In genomic region chr10:13112849-13113248, GRCm38 (mm10) we compare ENCODE assay signal across 18 mouse cellular contexts. TPM values are rescaled to one million over a fixed set of nuclear protein-coding genes. Genes with fewer than 3 reads are reported as not detected.
DNase-seq lines count a peak whose midpoint lies in the region; ATAC-seq lines count a peak whose summit lies in the region.
"Had no signal": no experiment of that assay in that cellular context is flagged by ENCODE, and none has a peak within 500 bp of the region (broad histone marks: within the 10 kb centered on the region; RNA-seq: fewer than 3 reads in every experiment).

No protein-coding gene starts in this region.

- no peak for ATAC-seq in heart, embryonic 14.5 days (ENCODE audit: insufficient number of reproducible peaks, insufficient read depth, low FRiP score, low read depth)
- peak; percentile 60 for ATAC-seq in kidney, embryonic 14.5 days (ENCODE audit: low FRiP score, low TSS enrichment)
- no peak for ATAC-seq in limb, embryonic 15.5 days (ENCODE audit: insufficient number of reproducible peaks, low FRiP score, low TSS enrichment, low read depth)
- ATAC-seq: hindbrain, postnatal 0 days; lung, postnatal 0 days; midbrain, embryonic 15.5 days had no signal

- DNase-seq in heart, postnatal 25 days (ENCODE audit: low spot score) = no peak
- no peak for DNase-seq in kidney, postnatal 10 days
- no peak for DNase-seq in embryonic facial prominence, embryonic 10.5 days (ENCODE audit: low spot score)
- no peak for DNase-seq in cerebellum, adult 11-12 months
- DNase-seq: adrenal gland, postnatal 36 days; cerebellum, adult 18-20 months; cerebellum, postnatal 25 days; embryo, embryonic 11 days; right cerebral cortex, postnatal 25 days had no signal

- H3K4me2 ChIP-seq in heart, embryonic 14.5 days (ENCODE audit: low read length) = no peak overlapping the region
- no peak overlapping the region for H3K4me2 ChIP-seq in kidney, embryonic 14.5 days (replicated peaks; ENCODE audit: low read depth, low read length)
- H3K4me2 ChIP-seq in limb, embryonic 15.5 days = no peak overlapping the region
- H3K4me2 ChIP-seq: embryonic facial prominence, embryonic 15.5 days; limb, embryonic 13.5 days; liver, embryonic 15.5 days; midbrain, embryonic 15.5 days had no signal

- peak overlapping the region; percentile 1 to 64; a peak in 3 of 4 replicates for H3K27ac ChIP-seq in heart, embryonic 14.5 days (replicated peaks in 1 of 2; ENCODE audit: control insufficient read depth in 1 of 2, insufficient read depth in 1 of 2, low read depth in 2 of 2, low read length in 2 of 2)
- no peak overlapping the region; the same call in 1 of the 2 replicates for H3K27ac ChIP-seq in kidney, embryonic 14.5 days (ENCODE audit: low read depth, low read length)
- H3K27ac ChIP-seq in embryonic facial prominence, embryonic 10.5 days (replicated peaks) = peak overlapping the region; percentile 65
- peak overlapping the region; percentile 43; the same call in 1 of the 2 replicates for H3K27ac ChIP-seq in limb, embryonic 15.5 days
- H3K27ac ChIP-seq: embryonic facial prominence, embryonic 15.5 days; hindbrain, postnatal 0 days; limb, embryonic 13.5 days; liver, embryonic 15.5 days; midbrain, embryonic 15.5 days had no signal

- H3K27me3 ChIP-seq in heart, embryonic 14.5 days (ENCODE audit: control insufficient read depth, insufficient read depth, low read length) = no peaks in the 10 kb centered on the region
- no peaks in the 10 kb centered on the region for H3K27me3 ChIP-seq in kidney, embryonic 14.5 days (ENCODE audit: control insufficient read depth, insufficient read depth, low read length)
- H3K27me3 ChIP-seq in embryonic facial prominence, embryonic 10.5 days (replicated peaks; ENCODE audit: low read depth, poor library complexity, severe bottlenecking) = no peaks in the 10 kb centered on the region
- H3K27me3 ChIP-seq in limb, embryonic 15.5 days = no peaks in the 10 kb centered on the region
- H3K27me3 ChIP-seq: embryonic facial prominence, embryonic 15.5 days; limb, embryonic 13.5 days; liver, embryonic 15.5 days; midbrain, embryonic 15.5 days had no signal

- no peak overlapping the region for H3K9ac ChIP-seq in heart, embryonic 14.5 days (ENCODE audit: low read length)
- H3K9ac ChIP-seq in kidney, embryonic 14.5 days (ENCODE audit: low read depth, low read length) = no peak overlapping the region
- H3K9ac ChIP-seq in limb, embryonic 15.5 days = no peak overlapping the region
- H3K9ac ChIP-seq: embryonic facial prominence, embryonic 15.5 days; limb, embryonic 13.5 days; liver, embryonic 15.5 days; midbrain, embryonic 15.5 days had no signal

- peaks cover 60% of the 10 kb centered on the region for H3K36me3 ChIP-seq in heart, embryonic 14.5 days (ENCODE audit: control insufficient read depth, insufficient read depth, low read length)
- H3K36me3 ChIP-seq in kidney, embryonic 14.5 days (ENCODE audit: control insufficient read depth, insufficient read depth, low read length) = peaks cover 3% of the 10 kb centered on the region; the same call in 1 of the 2 replicates
- peaks cover 4% of the 10 kb centered on the region; the same call in 1 of the 2 replicates for H3K36me3 ChIP-seq in embryonic facial prominence, embryonic 10.5 days (replicated peaks)
- peaks cover 14% of the 10 kb centered on the region; the same call in 1 of the 2 replicates for H3K36me3 ChIP-seq in limb, embryonic 15.5 days
- H3K36me3 ChIP-seq: liver, embryonic 15.5 days; midbrain, embryonic 15.5 days had no signal

- 35% methylated on average over 3 of the region's 3 CpGs for WGBS in heart, embryonic 14.5 days
- 22% methylated on average over 3 of the region's 3 CpGs for WGBS in kidney, embryonic 14.5 days
- 65% methylated on average over 3 of the region's 3 CpGs for WGBS in embryonic facial prominence, embryonic 10.5 days
- WGBS in limb, embryonic 15.5 days = 56% methylated on average over 3 of the region's 3 CpGs

- peaks cover 23 to 65% of the 10 kb centered on the region in 2 experiments for H3K4me1 ChIP-seq in heart, embryonic 14.5 days (ENCODE audit: control insufficient read depth in 2 of 2, insufficient read depth in 2 of 2, low read length in 2 of 2)
- peaks cover 43% of the 10 kb centered on the region for H3K4me1 ChIP-seq in kidney, embryonic 14.5 days (ENCODE audit: control insufficient read depth, insufficient read depth, low read length)
- H3K4me1 ChIP-seq in embryonic facial prominence, embryonic 10.5 days = peaks cover 85% of the 10 kb centered on the region
- peaks cover 25% of the 10 kb centered on the region for H3K4me1 ChIP-seq in limb, embryonic 15.5 days
- H3K4me1 ChIP-seq: liver, embryonic 15.5 days had no signal

- intact Hi-C loops in heart, postnatal 25 days (cut with DNase I) = no loop called here

- H3K4me3 ChIP-seq in heart, embryonic 14.5 days (ENCODE audit: control insufficient read depth in 1 of 2, insufficient read depth in 1 of 2, low read depth in 1 of 2, low read length in 2 of 2) = no peak overlapping the region
- H3K4me3 ChIP-seq in kidney, embryonic 14.5 days (ENCODE audit: low read length) = no peak overlapping the region
- H3K4me3 ChIP-seq in embryonic facial prominence, embryonic 10.5 days = no peak overlapping the region
- no peak overlapping the region for H3K4me3 ChIP-seq in limb, embryonic 15.5 days
- H3K4me3 ChIP-seq: embryonic facial prominence, embryonic 15.5 days; limb, embryonic 13.5 days; liver, embryonic 15.5 days; midbrain, embryonic 15.5 days had no signal

- no peaks in the 10 kb centered on the region for H3K9me3 ChIP-seq in heart, embryonic 14.5 days (ENCODE audit: control insufficient read depth, low read length)
- no peaks in the 10 kb centered on the region for H3K9me3 ChIP-seq in kidney, embryonic 14.5 days (ENCODE audit: control insufficient read depth, low read length)
- no peaks in the 10 kb centered on the region for H3K9me3 ChIP-seq in embryonic facial prominence, embryonic 10.5 days
- no peaks in the 10 kb centered on the region for H3K9me3 ChIP-seq in limb, embryonic 15.5 days
- H3K9me3 ChIP-seq: embryonic facial prominence, embryonic 15.5 days; limb, embryonic 13.5 days; liver, embryonic 15.5 days; midbrain, embryonic 15.5 days had no signal

RNA-seq across cellular contexts. Expression of gene Plagl1, which starts 52.5 kb away (rescaled TPM):
- 279 and 282 TPM in 2 replicates for polyA plus RNA-seq in heart, embryonic 14.5 days (2014; fragmentation: Nextera tagmentation; extraction: Ambion mirVana)
- total RNA-seq in heart, postnatal 25 days (2021) = 10 to 100 TPM in 1 of 2 experiments, 1 to 10 TPM in 1; 9.6 to 12.4 TPM
- 116 and 125 TPM in 2 replicates for polyA plus RNA-seq in kidney, embryonic 14.5 days (2014; fragmentation: Nextera tagmentation; extraction: Ambion mirVana)
- 69.6 and 77.8 TPM in 2 replicates for polyA plus RNA-seq in embryonic facial prominence, embryonic 10.5 days (2016; fragmentation: Nextera tagmentation; extraction: Ambion mirVana)
- 204 and 225 TPM in 2 replicates for polyA plus RNA-seq in limb, embryonic 15.5 days (2015; fragmentation: Nextera tagmentation; extraction: Ambion mirVana)
